Mouse (Mus musculus): Measurements from ENCODE around the gene Fgfr2. TPM values are rescaled to one million over a fixed set of nuclear protein-coding genes. Genes with fewer than 3 reads are reported as not detected.

Fgfr2 gene
- polyA plus RNA-seq, 1 experiment from 2014 or later = 110 TPM

GRCm38 (mm10) chr7:130938896-130939295 lies 2184.3 kb downstream of the Fgfr2 start:
- ATAC-seq (no peak), DNase-seq (ENCODE audit: low spot score) (no peak)
- Histone ChIP-seq H3K27ac (ENCODE audit: low read length) (no peak overlapping the region), H3K9ac (replicated peaks; ENCODE audit: low read depth) (no peak overlapping the region), H3K4me1 (ENCODE audit: insufficient read depth, low read depth, low read length) (peaks cover 7% of the 10 kb centered on the region; the same call in 1 of the 2 replicates), H3K4me2 (replicated peaks; ENCODE audit: low read depth, low read length) (no peak overlapping the region), H3K4me3 (ENCODE audit: low read depth, low read length) (no peak overlapping the region), H3K9me3 (ENCODE audit: low read length) (no peaks in the 10 kb centered on the region), H3K27me3 (replicated peaks; ENCODE audit: insufficient read depth, low read length) (peaks cover 30% of the 10 kb centered on the region; the same call in 1 of the 2 replicates), H3K36me3 (ENCODE audit: insufficient read depth, low read length) (no peaks in the 10 kb centered on the region)
- WGBS = 89% methylated on average over 8 of the region's 8 CpGs
- no peak for TF ChIP-seq CTCF (IDR thresholded peaks at IDR 0.05)
- TF ChIP-seq EP300 (IDR thresholded peaks at IDR 0.05) = no peak

GRCm38 (mm10) chr7:130938005-130938404 lies 2185.1 kb downstream of the Fgfr2 start:
- H3K27me3 ChIP-seq (replicated peaks; ENCODE audit: insufficient read depth, low read length) = peaks cover 34% of the 10 kb centered on the region; the same call in 1 of the 2 replicates
- peaks cover 7% of the 10 kb centered on the region; the same call in 1 of the 2 replicates for H3K4me1 ChIP-seq (ENCODE audit: insufficient read depth, low read depth, low read length)
- DNase-seq (ENCODE audit: low spot score) (no peak), ATAC-seq (no peak)
- no peaks in the 10 kb centered on the region for H3K9me3 ChIP-seq (ENCODE audit: low read length)
- no peak overlapping the region for H3K27ac ChIP-seq (ENCODE audit: low read length)
- WGBS = 51% methylated on average over 4 of the region's 4 CpGs
- H3K4me3 ChIP-seq (ENCODE audit: low read depth, low read length) = no peak overlapping the region
- no peaks in the 10 kb centered on the region for H3K36me3 ChIP-seq (ENCODE audit: insufficient read depth, low read length)
- H3K4me2 ChIP-seq (replicated peaks; ENCODE audit: low read depth, low read length) = no peak overlapping the region
- TF ChIP-seq EP300 (IDR thresholded peaks at IDR 0.05) = no peak
- no peak for TF ChIP-seq CTCF (IDR thresholded peaks at IDR 0.05)
- no peak overlapping the region for H3K9ac ChIP-seq (replicated peaks; ENCODE audit: low read depth)

- no peaks in the 10 kb centered on the region for H3K36me3 ChIP-seq (ENCODE audit: insufficient read depth, low read length)
- H3K27me3 ChIP-seq (replicated peaks; ENCODE audit: insufficient read depth, low read length) = peaks cover 34% of the 10 kb centered on the region; the same call in 1 of the 2 replicates
- ATAC-seq = no peak
- H3K9ac ChIP-seq (replicated peaks; ENCODE audit: low read depth) = no peak overlapping the region
- no peaks in the 10 kb centered on the region for H3K9me3 ChIP-seq (ENCODE audit: low read length)
- TF ChIP-seq EP300 (IDR thresholded peaks at IDR 0.05) = no peak
- no peak for TF ChIP-seq CTCF (IDR thresholded peaks at IDR 0.05)
- H3K4me3 ChIP-seq (ENCODE audit: low read depth, low read length) = peak overlapping the region; percentile 49; the same call in 1 of the 2 replicates
- H3K27ac ChIP-seq (ENCODE audit: low read length) = no peak overlapping the region
- DNase-seq (ENCODE audit: low spot score) = no peak
- WGBS = 22% methylated on average over 12 of the region's 12 CpGs
- H3K4me2 ChIP-seq (replicated peaks; ENCODE audit: low read depth, low read length) = peak overlapping the region; percentile 80; the same call in 1 of the 2 replicates
- peaks cover 7% of the 10 kb centered on the region; the same call in 1 of the 2 replicates for H3K4me1 ChIP-seq (ENCODE audit: insufficient read depth, low read depth, low read length)
Measured at GRCm38 (mm10) chr7:130937266-130937841, 2185.8 kb downstream of the Fgfr2 start.

GRCm38 (mm10) chr7:130936472-130936951 lies 2186.6 kb downstream of the Fgfr2 start:
- H3K4me1 ChIP-seq (ENCODE audit: insufficient read depth, low read depth, low read length) = peaks cover 7% of the 10 kb centered on the region; the same call in 1 of the 2 replicates
- H3K27me3 ChIP-seq (replicated peaks; ENCODE audit: insufficient read depth, low read length) = peaks cover 34% of the 10 kb centered on the region; the same call in 1 of the 2 replicates
- WGBS = 3% methylated on average over 43 of the region's 49 CpGs
- no peak overlapping the region for H3K27ac ChIP-seq (ENCODE audit: low read length)
- H3K4me2 ChIP-seq (replicated peaks; ENCODE audit: low read depth, low read length) = peak overlapping the region; percentile 80
- H3K9ac ChIP-seq (replicated peaks; ENCODE audit: low read depth) = peak overlapping the region; percentile 19; the same call in 1 of the 2 replicates
- H3K9me3 ChIP-seq (ENCODE audit: low read length) = no peaks in the 10 kb centered on the region
- peak overlapping the region; percentile 49 for H3K4me3 ChIP-seq (ENCODE audit: low read depth, low read length)
- DNase-seq (ENCODE audit: low spot score) (peak; percentile 46), ATAC-seq (peak; percentile 57)
- H3K36me3 ChIP-seq (ENCODE audit: insufficient read depth, low read length) = no peaks in the 10 kb centered on the region
- TF ChIP-seq CTCF (IDR thresholded peaks at IDR 0.05) (no peak), EP300 (IDR thresholded peaks at IDR 0.05) (no peak)

GRCm38 (mm10) chr7:130935793-130936471 lies 2187.2 kb downstream of the Fgfr2 start, which contains the start of gene Htra1:
Htra1 (plus strand) TSS chr7:130936111.
- Histone ChIP-seq H3K4me1 (ENCODE audit: insufficient read depth, low read depth, low read length) (peaks cover 7% of the 10 kb centered on the region; the same call in 1 of the 2 replicates), H3K36me3 (ENCODE audit: insufficient read depth, low read length) (no peaks in the 10 kb centered on the region), H3K4me3 (ENCODE audit: low read depth, low read length) (peak within 1 kb of the TSS; percentile 49), H3K27ac (ENCODE audit: low read length) (no peak within 1 kb of the TSS), H3K4me2 (replicated peaks; ENCODE audit: low read depth, low read length) (peak within 1 kb of the TSS; percentile 80), H3K27me3 (replicated peaks; ENCODE audit: insufficient read depth, low read length) (peaks cover 34% of the 10 kb centered on the region; the same call in 1 of the 2 replicates), H3K9ac (replicated peaks; ENCODE audit: low read depth) (peak within 1 kb of the TSS; percentile 19; the same call in 1 of the 2 replicates), H3K9me3 (ENCODE audit: low read length) (no peaks in the 10 kb centered on the region)
- ATAC-seq = peak; percentile 86
- DNase-seq (ENCODE audit: low spot score) = peak; percentile 49
- TF ChIP-seq CTCF (IDR thresholded peaks at IDR 0.05) (no peak), EP300 (IDR thresholded peaks at IDR 0.05) (no peak)
- 1% methylated on average over 55 of the region's 70 CpGs for WGBS

- Histone ChIP-seq H3K27ac (ENCODE audit: low read length) (no peak overlapping the region), H3K27me3 (replicated peaks; ENCODE audit: insufficient read depth, low read length) (peaks cover 34% of the 10 kb centered on the region; the same call in 1 of the 2 replicates), H3K4me3 (ENCODE audit: low read depth, low read length) (peak overlapping the region; percentile 49), H3K9ac (replicated peaks; ENCODE audit: low read depth) (0 out of 2 replicates have a peak overlapping the region, but pooled peaks have one; percentile 19), H3K36me3 (ENCODE audit: insufficient read depth, low read length) (no peaks in the 10 kb centered on the region), H3K4me1 (ENCODE audit: insufficient read depth, low read depth, low read length) (peaks cover 7% of the 10 kb centered on the region; the same call in 1 of the 2 replicates), H3K4me2 (replicated peaks; ENCODE audit: low read depth, low read length) (peak overlapping the region; percentile 80), H3K9me3 (ENCODE audit: low read length) (no peaks in the 10 kb centered on the region)
- WGBS = 4% methylated on average over 16 of the region's 16 CpGs
- no peak for DNase-seq (ENCODE audit: low spot score)
- peak; percentile 67 for ATAC-seq
- no peak for TF ChIP-seq EP300 (IDR thresholded peaks at IDR 0.05)
- no peak for TF ChIP-seq CTCF (IDR thresholded peaks at IDR 0.05)
Measured at GRCm38 (mm10) chr7:130935421-130935792, 2187.7 kb downstream of the Fgfr2 start.
